Mouse (Mus musculus) erythroblast, embryonic 14.5 days (primary cell): ENCODE measurements around the gene Rab40c.

Source experiments
- GATA1 ChIP-seq: IDR thresholded peaks from 2 replicates; pipeline ENCODE4 v1.6.1; 2012; ENCODE audit warnings: low read length, inconsistent platforms, mixed read lengths
- TAL1 ChIP-seq: IDR thresholded peaks from 3 replicates; pipeline ENCODE4 v1.6.1; 2012; ENCODE audit warnings: low read length, inconsistent platforms, mixed read lengths

DNA sequence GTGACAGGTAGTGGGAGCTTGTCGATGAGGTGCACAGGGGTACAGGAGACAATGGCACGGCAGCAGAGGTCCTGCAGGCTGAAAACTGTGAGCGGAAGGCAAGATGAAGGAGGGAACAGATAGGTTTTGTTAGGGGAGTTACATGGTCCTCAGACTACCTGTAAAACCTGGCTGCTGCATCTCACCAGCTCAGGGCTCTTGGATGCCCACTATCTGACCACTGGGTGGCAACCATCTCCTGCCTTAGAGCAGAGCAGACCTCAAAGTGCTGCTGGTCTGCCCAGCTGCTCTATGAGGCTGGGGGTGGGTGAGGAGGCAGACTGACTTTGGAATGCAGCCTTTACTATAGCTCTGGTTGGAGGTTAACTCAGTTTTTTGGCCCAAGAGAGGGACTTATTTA, 35.7 kb downstream of the Rab40c start:
- TF ChIP-seq GATA1 (no peak), TAL1 (no peak)
